ENCODE assay signal across 18 mouse cellular contexts in the genomic region with DNA sequence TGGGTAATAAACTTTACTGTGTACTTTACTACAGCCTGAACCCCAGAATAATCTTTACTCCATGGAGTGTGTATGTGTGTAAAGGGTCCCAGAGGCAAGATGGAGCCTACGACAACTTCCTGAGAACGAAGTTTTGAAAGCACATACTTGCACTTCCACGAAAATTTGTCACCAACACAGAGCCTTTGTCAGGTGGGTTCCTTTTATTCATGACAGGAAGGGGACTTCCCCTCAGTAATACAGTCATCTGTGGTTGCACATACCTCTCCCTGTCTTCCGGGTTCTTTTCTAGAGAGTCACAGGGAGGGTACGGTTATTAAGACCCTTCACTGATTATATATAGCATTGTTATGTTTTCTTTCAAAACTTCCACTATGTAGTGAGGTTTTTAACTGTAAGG.
A peak's percentile ranks its signal among the peaks of the same experiment; 100 is the strongest.
DNase-seq lines count a peak whose midpoint lies in the region; ATAC-seq and TF ChIP-seq lines count a peak whose summit lies in the region.
"Had no signal": no experiment of that assay in that cellular context is flagged by ENCODE, and none has a peak within 500 bp of the region (broad histone marks: within the 10 kb centered on the region; RNA-seq: fewer than 3 reads in every experiment).

No protein-coding gene starts in this region.

- no peak for TF ChIP-seq POLR2A in thymus, adult 2 months (IDR thresholded peaks at IDR 0.05; ENCODE audit: control insufficient read depth, extremely low read depth, insufficient read depth, low read length, poor library complexity)
- TF ChIP-seq POLR2A in limb, embryonic 14.5 days (IDR thresholded peaks at IDR 0.05; ENCODE audit: borderline replicate concordance, extremely low read depth, insufficient read depth, insufficient read length), result no peak

- peaks cover 9% of the 10 kb centered on the region for H3K4me1 ChIP-seq in heart, embryonic 11.5 days (ENCODE audit: control insufficient read depth, insufficient read depth, low read length)
- peaks cover 21% of the 10 kb centered on the region for H3K4me1 ChIP-seq in thymus, adult 2 months (replicated peaks; ENCODE audit: control insufficient read depth, insufficient read depth, low read length)
- H3K4me1 ChIP-seq in limb, embryonic 14.5 days (ENCODE audit: control insufficient read depth, insufficient read depth, low read length), result peaks cover 22% of the 10 kb centered on the region
- no peaks in the 10 kb centered on the region for H3K4me1 ChIP-seq in forebrain, embryonic 14.5 days (ENCODE audit: control insufficient read depth, insufficient read depth, low read length)
- no peaks in the 10 kb centered on the region for H3K4me1 ChIP-seq in midbrain, embryonic 11.5 days (ENCODE audit: control insufficient read depth, insufficient read depth, low read length)

- no peak overlapping the region for H3K4me3 ChIP-seq in heart, embryonic 11.5 days (ENCODE audit: low read depth, low read length)
- H3K4me3 ChIP-seq in thymus, adult 2 months (ENCODE audit: control insufficient read depth, insufficient read depth, low read length), result no peak overlapping the region
- H3K4me3 ChIP-seq in limb, embryonic 14.5 days (replicated peaks; ENCODE audit: low read length), result no peak overlapping the region
- H3K4me3 ChIP-seq in forebrain, embryonic 14.5 days (ENCODE audit: low read depth, low read length), result no peak overlapping the region
- no peak overlapping the region for H3K4me3 ChIP-seq in midbrain, embryonic 11.5 days (ENCODE audit: low read depth, low read length)
- H3K4me3 ChIP-seq: heart, embryonic 15.5 days; hindbrain, embryonic 15.5 days; liver, embryonic 13.5 days had no signal

- H3K27ac ChIP-seq in heart, embryonic 11.5 days (ENCODE audit: low read depth, low read length), result no peak overlapping the region
- H3K27ac ChIP-seq in thymus, adult 2 months (ENCODE audit: control insufficient read depth, insufficient read depth, low read length), result no peak overlapping the region
- peak overlapping the region; percentile 33; the same call in 1 of the 2 replicates for H3K27ac ChIP-seq in limb, embryonic 14.5 days (replicated peaks; ENCODE audit: low read depth, low read length)
- no peak overlapping the region for H3K27ac ChIP-seq in forebrain, embryonic 14.5 days (ENCODE audit: low read depth, low read length)
- H3K27ac ChIP-seq in midbrain, embryonic 11.5 days (ENCODE audit: low read depth, low read length), result no peak overlapping the region
- H3K27ac ChIP-seq: heart, embryonic 15.5 days; hindbrain, embryonic 15.5 days; liver, embryonic 13.5 days had no signal

- no peak for TF ChIP-seq CTCF in thymus, adult 2 months (IDR thresholded peaks at IDR 0.05; ENCODE audit: borderline replicate concordance, control insufficient read depth, extremely low read depth, insufficient read depth, low read length, poor library complexity)

- ATAC-seq in heart, embryonic 11.5 days (replicated peaks; ENCODE audit: insufficient number of reproducible peaks, low FRiP score, low TSS enrichment), result no peak
- no peak for ATAC-seq in limb, embryonic 14.5 days (ENCODE audit: low FRiP score, low read depth)
- ATAC-seq in forebrain, embryonic 14.5 days, result no peak
- ATAC-seq in midbrain, embryonic 11.5 days (ENCODE audit: low FRiP score), result no peak
- ATAC-seq: forebrain, postnatal 0 days had no signal

- no peaks in the 10 kb centered on the region for H3K36me3 ChIP-seq in heart, embryonic 11.5 days (ENCODE audit: control insufficient read depth, insufficient read depth, low read length)
- H3K36me3 ChIP-seq in thymus, adult 2 months (ENCODE audit: control insufficient read depth, insufficient read depth, low read length), result no peaks in the 10 kb centered on the region
- no peaks in the 10 kb centered on the region for H3K36me3 ChIP-seq in limb, embryonic 14.5 days (ENCODE audit: control insufficient read depth, insufficient read depth, low read length)
- no peaks in the 10 kb centered on the region for H3K36me3 ChIP-seq in forebrain, embryonic 14.5 days (ENCODE audit: control insufficient read depth, insufficient read depth, low read length)
- no peaks in the 10 kb centered on the region for H3K36me3 ChIP-seq in midbrain, embryonic 11.5 days (ENCODE audit: control insufficient read depth, insufficient read depth, low read length)
- H3K36me3 ChIP-seq: G1E; heart, embryonic 15.5 days; hindbrain, embryonic 15.5 days; liver, embryonic 13.5 days had no signal

- H3K9ac ChIP-seq in heart, embryonic 11.5 days (ENCODE audit: low read depth, low read length), result no peak overlapping the region
- H3K9ac ChIP-seq in limb, embryonic 14.5 days (ENCODE audit: low read depth, low read length, severe bottlenecking), result no peak overlapping the region
- H3K9ac ChIP-seq in forebrain, embryonic 14.5 days (ENCODE audit: low read length), result no peak overlapping the region
- no peak overlapping the region for H3K9ac ChIP-seq in midbrain, embryonic 11.5 days (ENCODE audit: low read length)
- H3K9ac ChIP-seq: forebrain, postnatal 0 days; heart, embryonic 15.5 days; hindbrain, embryonic 15.5 days; liver, embryonic 13.5 days had no signal

- WGBS in heart, embryonic 11.5 days (ENCODE audit: insufficient replicate concordance), result 64% methylated on average over 5 of the region's 5 CpGs
- WGBS in thymus, adult 2 months, result 4% methylated on average over 5 of the region's 5 CpGs
- 54% methylated on average over 5 of the region's 5 CpGs for WGBS in limb, embryonic 14.5 days
- 82% methylated on average over 5 of the region's 5 CpGs for WGBS in forebrain, embryonic 14.5 days
- WGBS in midbrain, embryonic 11.5 days, result 86% methylated on average over 5 of the region's 5 CpGs

- no peaks in the 10 kb centered on the region for H3K27me3 ChIP-seq in heart, embryonic 11.5 days (ENCODE audit: control insufficient read depth, insufficient read depth, low read length)
- H3K27me3 ChIP-seq in thymus, adult 2 months (ENCODE audit: control insufficient read depth, insufficient read depth, low read length), result no peaks in the 10 kb centered on the region
- no peaks in the 10 kb centered on the region for H3K27me3 ChIP-seq in limb, embryonic 14.5 days (ENCODE audit: control insufficient read depth, insufficient read depth, low read length)
- no peaks in the 10 kb centered on the region for H3K27me3 ChIP-seq in forebrain, embryonic 14.5 days (replicated peaks; ENCODE audit: control insufficient read depth, insufficient read depth, low read length)
- H3K27me3 ChIP-seq in midbrain, embryonic 11.5 days (ENCODE audit: control insufficient read depth, insufficient read depth, low read length), result no peaks in the 10 kb centered on the region
- H3K27me3 ChIP-seq: heart, embryonic 15.5 days; hindbrain, embryonic 15.5 days; liver, embryonic 13.5 days had no signal

- DNase-seq in heart, adult 11 months, result peak; percentile 73
- peak; percentile 21 for DNase-seq in thymus, adult 2 months
- DNase-seq in thymus, postnatal 36 days, result no peak
- no peak for DNase-seq in limb, embryonic 14.5 days (ENCODE audit: low spot score)
- DNase-seq in forebrain, embryonic 14.5 days (ENCODE audit: low spot score), result no peak
- DNase-seq in midbrain, embryonic 11.5 days (ENCODE audit: low spot score, missing footprints), result no peak
- DNase-seq in adipocyte (ENCODE audit: low spot score), result no peak
- DNase-seq: cerebellum, adult 18-20 months; forebrain, postnatal 0 days; gastrocnemius, postnatal 25 days; kidney, adult 9 months; liver, embryonic 13.5 days; lung, postnatal 14 days; midbrain, embryonic 14.5 days had no signal

- H3K4me2 ChIP-seq in heart, embryonic 11.5 days, result no peak overlapping the region
- no peak overlapping the region for H3K4me2 ChIP-seq in limb, embryonic 14.5 days (replicated peaks; ENCODE audit: low read depth, low read length, severe bottlenecking)
- no peak overlapping the region for H3K4me2 ChIP-seq in forebrain, embryonic 14.5 days (ENCODE audit: low read length)
- H3K4me2 ChIP-seq in midbrain, embryonic 11.5 days, result no peak overlapping the region
- H3K4me2 ChIP-seq: heart, embryonic 15.5 days; hindbrain, embryonic 15.5 days; liver, embryonic 13.5 days had no signal

- no peaks in the 10 kb centered on the region for H3K9me3 ChIP-seq in heart, embryonic 11.5 days (replicated peaks; ENCODE audit: control insufficient read depth, low read length)
- H3K9me3 ChIP-seq in limb, embryonic 14.5 days (ENCODE audit: control insufficient read depth, low read length), result no peaks in the 10 kb centered on the region
- no peaks in the 10 kb centered on the region for H3K9me3 ChIP-seq in forebrain, embryonic 14.5 days (replicated peaks; ENCODE audit: control insufficient read depth, low read length)
- no peaks in the 10 kb centered on the region for H3K9me3 ChIP-seq in midbrain, embryonic 11.5 days (ENCODE audit: control insufficient read depth, low read length)
- H3K9me3 ChIP-seq: heart, embryonic 15.5 days; hindbrain, embryonic 15.5 days; liver, embryonic 13.5 days had no signal

Comparison
In these comparisons a context has a peak if more than half of its experiments do, and no peak if none do; other contexts are left out.
1. DNase-seq: peak in heart, adult 11 months (single experiment) and thymus, adult 2 months (single experiment); none in thymus, postnatal 36 days (0 of 2), limb, embryonic 14.5 days (single experiment), forebrain, embryonic 14.5 days (single experiment), midbrain, embryonic 11.5 days (single experiment) and adipocyte (single experiment).